Mouse (Mus musculus) neural tube, embryonic 11.5 days (tissue): ENCODE measurements around the gene Clstn3. TPM values are rescaled to one million over a fixed set of nuclear protein-coding genes. Genes with fewer than 3 reads are reported as not detected.

Experiments
- ATAC-seq: fragments of 200-750 bp; cut with Nextera tagmentation; 2 replicates; pipeline ENCODE4 v1.8.0; 2017; ENCODE audit warnings: moderate number of reproducible peaks, mild to moderate bottlenecking, moderate TSS enrichment, moderate library complexity; ENCODE audit not compliant: insufficient read depth, low FRiP score, low TSS enrichment
- DNase-seq: peaks from one replicate; pipeline ENCODE4 v3.0.0-alpha.2; 2015; ENCODE audit warnings: low spot score
- H3K27ac ChIP-seq: fragments of 300-500 bp; sonication (generic); 2 replicates; pipeline ENCODE4 v1.5.1; 2014; ENCODE audit warnings: low read depth, mild to moderate bottlenecking, low read length
- H3K27me3 ChIP-seq: fragments of 300-500 bp; sonication (generic); 2 replicates; pipeline ENCODE4 v1.6.1; 2014; ENCODE audit warnings: mild to moderate bottlenecking, low read length, mixed read lengths; ENCODE audit not compliant: control insufficient read depth, insufficient read depth
- H3K36me3 ChIP-seq: fragments of 300-500 bp; sonication (generic); 2 replicates; pipeline ENCODE4 v1.6.1; 2014; ENCODE audit warnings: mild to moderate bottlenecking, low read length, moderate library complexity, mixed read lengths; ENCODE audit not compliant: control insufficient read depth, insufficient read depth
- H3K4me1 ChIP-seq: fragments of 300-500 bp; sonication (generic); 2 replicates; pipeline ENCODE4 v1.6.1; 2014; ENCODE audit warnings: low read length, mixed read lengths; ENCODE audit not compliant: control insufficient read depth, insufficient read depth
- H3K4me2 ChIP-seq: fragments of 300-500 bp; sonication (generic); 2 replicates; pipeline ENCODE4 v1.6.1; 2014; ENCODE audit warnings: low read depth, mild to moderate bottlenecking, moderate library complexity
- H3K4me3 ChIP-seq: fragments of 300-500 bp; sonication (generic); 2 replicates; pipeline ENCODE4 v1.5.1; 2014; ENCODE audit warnings: low read depth, low read length
- H3K9ac ChIP-seq: fragments of 300-500 bp; sonication (generic); 2 replicates; pipeline ENCODE4 v1.6.1; 2014; ENCODE audit warnings: mild to moderate bottlenecking, low read length
- H3K9me3 ChIP-seq: fragments of 300-500 bp; sonication (generic); 2 replicates; pipeline ENCODE4 v1.6.1; 2016; ENCODE audit warnings: low read length; ENCODE audit not compliant: control insufficient read depth
- WGBS: fragments of 180-500 bp; shearing (Covaris S2); extraction: QIAGEN DNeasy Blood & Tissue Kit; methylation state at CpG from one replicate; pipeline ENCODE4 v1.1.7; 2014; 5-methylcytosine and 5-hydroxymethylcytosine counted together
- polyA plus RNA-seq: library from polyadenylated mRNA; unstranded; fragments of >200 nt; fragmentation: Nextera tagmentation; extraction: Ambion mirVana; gene quantifications from 2 replicates; pipeline ENCODE4 v1.2.1, GENCODE M21; 2014

Gene Clstn3
- polyA plus RNA-seq, 1 experiment from 2014 or later, result 17.2 TPM

DNA sequence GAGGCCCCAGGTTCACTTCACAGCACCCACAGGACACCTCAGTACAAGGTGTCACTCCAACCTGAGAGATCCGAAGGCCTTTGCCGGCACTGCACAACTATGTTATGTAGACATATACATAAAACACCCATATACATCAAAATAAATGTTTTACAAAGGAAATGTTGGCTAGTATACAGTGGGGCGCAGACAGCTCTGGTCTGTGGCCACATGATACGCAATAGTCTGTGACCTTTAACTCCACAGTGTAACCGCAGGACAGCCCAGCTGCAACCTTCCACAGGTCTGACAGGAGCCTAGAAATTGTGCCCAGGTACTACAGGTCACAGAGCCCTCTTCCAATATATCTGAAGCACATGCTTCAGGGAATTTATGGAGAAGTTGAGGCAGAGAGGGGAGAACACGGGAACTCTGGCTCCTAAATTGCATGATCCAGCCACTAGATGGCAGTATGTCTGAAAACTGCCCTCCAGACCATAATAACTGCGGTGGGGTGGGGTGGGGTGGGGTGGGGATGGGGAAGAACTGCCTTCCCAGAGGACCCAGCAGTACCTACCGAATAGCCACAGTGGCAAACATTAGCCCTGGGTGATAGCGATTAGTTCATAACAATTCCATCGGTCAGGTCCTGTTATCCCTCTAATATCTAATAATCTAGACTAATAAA, 16.3 kb downstream of the Clstn3 start:
- Histone ChIP-seq H3K4me2 (no peak overlapping the region), H3K4me3 (no peak overlapping the region), H3K9ac (no peak overlapping the region), H3K9me3 (no peaks in the 10 kb centered on the region), H3K27me3 (no peaks in the 10 kb centered on the region), H3K4me1 (no peaks in the 10 kb centered on the region), H3K27ac (no peak overlapping the region), H3K36me3 (no peaks in the 10 kb centered on the region)
- DNase-seq, result no peak
- no peak for ATAC-seq
- 73% methylated on average over 10 of the region's 10 CpGs for WGBS

DNA sequence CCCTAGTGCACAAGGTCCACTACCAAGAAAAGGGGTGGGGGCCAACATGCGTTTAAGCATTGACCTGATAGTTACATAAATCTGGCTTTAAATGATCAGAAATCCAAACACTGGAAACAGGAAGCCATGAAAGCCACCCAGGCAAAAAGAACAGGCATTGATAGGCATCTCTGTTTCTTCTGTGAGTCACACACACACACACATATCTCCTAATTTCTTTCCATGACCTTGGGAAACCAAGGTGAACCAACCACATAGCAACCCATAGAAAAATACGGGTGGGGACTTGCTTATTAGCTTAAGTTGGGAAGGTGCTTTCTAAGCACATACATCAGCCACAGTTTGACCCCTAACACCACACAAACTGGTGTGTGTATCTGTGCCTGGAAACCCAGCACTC, 17.2 kb downstream of the Clstn3 start:
- Histone ChIP-seq H3K4me1 (no peaks in the 10 kb centered on the region), H3K9ac (no peak overlapping the region), H3K4me3 (no peak overlapping the region), H3K36me3 (no peaks in the 10 kb centered on the region), H3K4me2 (no peak overlapping the region), H3K9me3 (no peaks in the 10 kb centered on the region), H3K27me3 (no peaks in the 10 kb centered on the region), H3K27ac (no peak overlapping the region)
- WGBS, result 89% methylated on average over 2 of the region's 2 CpGs
- ATAC-seq, result no peak
- DNase-seq, result no peak

DNA sequence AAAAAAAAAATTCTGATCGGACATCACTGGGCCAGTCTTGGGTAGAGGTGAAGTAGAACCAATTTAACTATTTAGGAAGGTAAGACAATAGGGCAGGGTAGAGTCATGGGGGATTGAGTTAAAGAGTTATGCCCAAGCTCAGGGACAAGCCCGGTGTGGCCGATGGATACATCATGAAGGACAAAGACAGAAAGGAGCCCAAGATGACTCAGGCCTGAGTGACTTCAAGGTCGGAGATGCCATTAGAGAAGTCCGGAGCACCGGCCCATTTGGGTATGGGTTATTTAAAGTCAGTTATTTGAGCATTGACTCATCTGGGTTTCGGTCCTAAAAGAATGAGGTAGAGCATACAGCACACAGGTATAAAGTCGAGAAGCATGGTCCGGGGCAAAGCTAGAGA, 18.1 kb downstream of the Clstn3 start:
- no peak for ATAC-seq
- WGBS, result 95% methylated on average over 9 of the region's 9 CpGs
- no peak overlapping the region for H3K4me2 ChIP-seq
- H3K9me3 ChIP-seq, result no peaks in the 10 kb centered on the region
- no peak for DNase-seq
- H3K27me3 ChIP-seq, result no peaks in the 10 kb centered on the region
- no peak overlapping the region for H3K9ac ChIP-seq
- H3K27ac ChIP-seq, result no peak overlapping the region
- H3K36me3 ChIP-seq, result no peaks in the 10 kb centered on the region
- H3K4me1 ChIP-seq, result no peaks in the 10 kb centered on the region
- no peak overlapping the region for H3K4me3 ChIP-seq

DNA sequence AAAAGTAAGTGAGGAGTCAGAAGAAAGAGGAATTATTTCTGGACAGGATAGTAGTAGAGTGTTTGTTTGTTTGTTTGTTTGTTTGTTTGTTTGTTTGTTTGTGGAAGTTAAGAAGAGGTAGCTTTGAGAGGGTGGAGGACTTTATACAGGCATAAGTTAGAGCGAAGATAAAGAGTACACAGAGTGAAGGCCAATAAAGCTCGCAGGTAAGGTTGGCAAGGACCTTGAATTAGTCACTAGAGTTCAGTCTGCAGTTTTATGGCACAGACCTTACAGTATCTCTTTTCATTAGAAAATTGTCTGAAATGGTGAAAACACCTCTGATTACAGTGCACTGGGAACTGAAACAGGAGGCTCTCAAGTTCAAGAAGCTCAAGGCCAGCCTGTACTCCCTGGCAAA, 18.6 kb downstream of the Clstn3 start:
- DNase-seq (no peak), ATAC-seq (no peak)
- Histone ChIP-seq H3K36me3 (no peaks in the 10 kb centered on the region), H3K27me3 (no peaks in the 10 kb centered on the region), H3K4me3 (no peak overlapping the region), H3K4me2 (no peak overlapping the region), H3K9me3 (no peaks in the 10 kb centered on the region), H3K9ac (no peak overlapping the region), H3K27ac (no peak overlapping the region), H3K4me1 (no peaks in the 10 kb centered on the region)
- 95% methylated on average over 2 of the region's 2 CpGs for WGBS

DNA sequence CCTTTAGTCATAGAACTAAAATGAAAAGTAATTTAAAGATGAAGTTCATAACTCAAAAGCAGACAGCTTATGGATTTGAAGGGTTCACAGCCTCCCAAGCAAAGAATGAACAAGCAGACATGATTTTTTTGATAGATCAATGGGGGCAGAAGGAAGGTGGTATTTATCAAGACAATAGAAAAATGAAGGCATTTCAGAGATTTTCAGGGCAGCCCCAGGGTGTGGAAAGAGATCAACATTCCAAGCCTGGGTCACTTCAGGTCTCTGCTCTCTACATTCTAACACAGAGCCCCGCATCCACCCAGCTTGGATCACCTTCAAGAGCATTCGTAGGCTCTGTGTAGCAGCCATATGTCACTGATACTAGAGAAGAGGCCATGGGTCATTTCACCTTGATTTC, 21.3 kb downstream of the Clstn3 start:
- H3K4me1 ChIP-seq, result no peaks in the 10 kb centered on the region
- 83% methylated on average over 2 of the region's 2 CpGs for WGBS
- no peak overlapping the region for H3K4me2 ChIP-seq
- DNase-seq, result no peak
- no peak overlapping the region for H3K9ac ChIP-seq
- no peak for ATAC-seq
- no peaks in the 10 kb centered on the region for H3K27me3 ChIP-seq
- H3K27ac ChIP-seq, result no peak overlapping the region
- no peaks in the 10 kb centered on the region for H3K36me3 ChIP-seq
- no peak overlapping the region for H3K4me3 ChIP-seq
- no peaks in the 10 kb centered on the region for H3K9me3 ChIP-seq

DNA sequence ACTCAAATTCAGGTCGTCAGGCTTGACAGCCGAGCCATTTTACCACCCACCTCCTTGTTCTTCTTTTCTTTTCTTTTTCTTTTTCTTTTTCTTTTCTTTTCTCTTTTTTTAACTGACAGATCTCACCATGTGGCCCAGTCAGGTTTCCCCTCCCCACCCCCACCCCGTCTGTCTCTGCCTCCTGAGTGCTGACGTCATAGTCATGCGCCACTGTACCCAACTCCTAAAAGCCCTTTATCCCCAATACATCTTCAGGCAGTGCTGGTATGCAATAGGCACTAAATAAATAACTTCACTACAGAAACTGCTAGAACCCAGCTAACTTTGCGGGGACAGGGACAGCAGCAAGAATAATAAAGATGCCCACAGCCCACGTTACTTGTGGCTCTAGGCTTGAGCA, 28.3 kb downstream of the Clstn3 start:
- H3K36me3 ChIP-seq, result no peaks in the 10 kb centered on the region
- no peak for ATAC-seq

GRCm38 (mm10) chr6:124435173-124435572, 29.4 kb downstream of the Clstn3 start:
- DNase-seq (no peak), ATAC-seq (no peak)
- H3K27ac ChIP-seq, result no peak overlapping the region
- no peaks in the 10 kb centered on the region for H3K36me3 ChIP-seq
- no peak overlapping the region for H3K9ac ChIP-seq
- no peaks in the 10 kb centered on the region for H3K27me3 ChIP-seq
- H3K4me3 ChIP-seq, result no peak overlapping the region
- WGBS, result 73% methylated on average over 5 of the region's 5 CpGs
- no peaks in the 10 kb centered on the region for H3K4me1 ChIP-seq
- no peaks in the 10 kb centered on the region for H3K9me3 ChIP-seq
- no peak overlapping the region for H3K4me2 ChIP-seq

More for the DNA sequence above, 28.3 kb downstream of the Clstn3 start:
- Histone ChIP-seq H3K4me3 (no peak overlapping the region), H3K4me1 (no peaks in the 10 kb centered on the region), H3K9ac (no peak overlapping the region), H3K27me3 (no peaks in the 10 kb centered on the region), H3K27ac (no peak overlapping the region), H3K9me3 (no peaks in the 10 kb centered on the region), H3K4me2 (no peak overlapping the region)
- no peak for DNase-seq
- 81% methylated on average over 7 of the region's 7 CpGs for WGBS

- DNase-seq (no peak), ATAC-seq (no peak)
- WGBS, result 89% methylated on average over 8 of the region's 8 CpGs
- Histone ChIP-seq H3K27me3 (no peaks in the 10 kb centered on the region), H3K4me2 (no peak overlapping the region), H3K9me3 (no peaks in the 10 kb centered on the region), H3K36me3 (no peaks in the 10 kb centered on the region), H3K4me3 (no peak overlapping the region), H3K9ac (no peak overlapping the region), H3K4me1 (no peaks in the 10 kb centered on the region), H3K27ac (no peak overlapping the region)
Measured at GRCm38 (mm10) chr6:124433688-124434324, 30.8 kb downstream of the Clstn3 start.

DNA sequence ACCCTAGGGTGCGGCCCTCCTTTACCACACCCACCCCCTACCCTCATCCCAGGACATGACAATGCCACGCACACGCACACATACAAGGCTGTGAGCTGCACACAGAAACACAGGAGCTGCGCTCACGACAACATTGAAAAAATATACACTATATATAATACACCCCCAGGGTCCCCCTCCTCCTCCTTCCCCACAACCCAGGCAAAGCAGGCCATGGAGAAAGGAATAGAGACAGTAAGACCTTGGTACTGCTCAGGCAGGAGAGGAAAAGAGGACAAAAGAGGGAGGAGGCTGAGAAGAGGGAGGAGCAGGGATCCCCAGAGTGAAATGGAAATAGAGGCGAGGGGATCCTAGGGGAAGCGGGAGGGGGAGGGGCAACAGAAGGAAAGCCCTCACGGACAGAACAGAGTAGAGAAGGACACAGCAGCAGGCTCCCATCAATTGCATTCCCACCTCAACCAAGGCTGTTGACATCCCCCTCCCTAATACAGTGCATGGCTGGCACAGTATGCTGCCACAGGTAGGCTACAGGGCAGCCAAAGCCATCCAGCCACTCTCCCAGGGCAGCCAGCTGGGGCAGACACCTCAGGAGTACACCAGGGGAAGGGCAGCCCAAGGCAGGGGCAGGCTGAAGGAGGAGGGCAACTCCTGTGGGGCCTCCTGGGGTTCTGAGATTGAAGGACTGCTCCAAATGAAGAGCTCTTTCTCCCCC, 33.7 kb downstream of the Clstn3 start:
- DNase-seq, result no peak
- whole genome bisulfite sequencing, result 37% methylated on average over 8 of the region's 8 CpGs
- H3K4me2 ChIP-seq, result no peak overlapping the region
- no peaks in the 10 kb centered on the region for H3K4me1 ChIP-seq
- no peak overlapping the region for H3K4me3 ChIP-seq
- no peaks in the 10 kb centered on the region for H3K9me3 ChIP-seq
- no peak overlapping the region for H3K27ac ChIP-seq
- no peaks in the 10 kb centered on the region for H3K27me3 ChIP-seq
- H3K9ac ChIP-seq, result no peak overlapping the region
- H3K36me3 ChIP-seq, result no peaks in the 10 kb centered on the region
- peak; percentile 31; the same call in 1 of the 2 replicates for ATAC-seq
